Mouse (Mus musculus): ENCODE data around the gene Zfp14. TPM values are rescaled to one million over a fixed set of nuclear protein-coding genes. Genes with fewer than 3 reads are reported as not detected.

Gene Zfp14
- total and polyA plus RNA-seq, 3 experiments = 0.25 to 0.39 TPM; not detected in 1

Other genes starting within 250 kb of the Zfp14 start
- gene Zfp790, start 235.3 kb downstream of the Zfp14 start, total RNA-seq (2012; rRNA removed) = 4.9 TPM in 2 replicates
- gene Zfp790, start 235.3 kb downstream of the Zfp14 start, polyA plus RNA-seq (2012; ENCODE audit: insufficient read depth in 1 of 2, insufficient read length in 2 of 2, low read depth in 1 of 2, low replicate concordance in 2 of 2, missing spikeins in 1 of 2) = 1 to 10 TPM in 1 of 2 experiments, not detected in 1; 3.8 TPM
- gene Zfp940, start 197.7 kb downstream of the Zfp14 start, total RNA-seq (2012; rRNA removed) = 8.8 and 13.7 TPM in 2 replicates
- gene Zfp940, start 197.7 kb downstream of the Zfp14 start, polyA plus RNA-seq (2012; ENCODE audit: insufficient read depth in 1 of 2, insufficient read length in 2 of 2, low read depth in 1 of 2, low replicate concordance in 2 of 2, missing spikeins in 1 of 2) = 1 to 10 TPM in 1 of 2 experiments, not detected in 1; 8.4 TPM
- gene Zfp420, start 191.4 kb downstream of the Zfp14 start, total RNA-seq (2012; rRNA removed) = 4.2 and 8.1 TPM in 2 replicates
- gene Zfp420, start 191.4 kb downstream of the Zfp14 start, polyA plus RNA-seq (2012; ENCODE audit: insufficient read depth in 1 of 2, insufficient read length in 2 of 2, low read depth in 1 of 2, low replicate concordance in 2 of 2, missing spikeins in 1 of 2) = 1 to 10 TPM in 1 of 2 experiments, not detected in 1; 3.2 TPM
- gene Zfp27, start 144.8 kb downstream of the Zfp14 start, total RNA-seq (2012; rRNA removed) = 4.3 and 4.9 TPM in 2 replicates
- gene Zfp27, start 144.8 kb downstream of the Zfp14 start, polyA plus RNA-seq (2012; ENCODE audit: insufficient read depth in 1 of 2, insufficient read length in 2 of 2, low read depth in 1 of 2, low replicate concordance in 2 of 2, missing spikeins in 1 of 2) = 1 to 10 TPM in 1 of 2 experiments, not detected in 1; 5.0 TPM
- 0.78 and 0.89 TPM in 2 replicates for gene Zfp383, start 143.2 kb downstream of the Zfp14 start, total RNA-seq (2012; rRNA removed)
- gene Zfp383, start 143.2 kb downstream of the Zfp14 start, polyA plus RNA-seq (2012; ENCODE audit: insufficient read depth in 1 of 2, insufficient read length in 2 of 2, low read depth in 1 of 2, low replicate concordance in 2 of 2, missing spikeins in 1 of 2) = 1 to 10 TPM in 1 of 2 experiments, not detected in 1; 1.4 TPM
- gene Zfp74, start 97.3 kb downstream of the Zfp14 start, total RNA-seq (2012; rRNA removed) = 3.5 and 4.8 TPM in 2 replicates
- gene Zfp74, start 97.3 kb downstream of the Zfp14 start, polyA plus RNA-seq (2012; ENCODE audit: insufficient read depth in 1 of 2, insufficient read length in 2 of 2, low read depth in 1 of 2, low replicate concordance in 2 of 2, missing spikeins in 1 of 2) = 1 to 10 TPM in 1 of 2 experiments, not detected in 1; 9.4 TPM
- 12.5 and 14.3 TPM in 2 replicates for gene Zfp568, start 67.4 kb downstream of the Zfp14 start, total RNA-seq (2012; rRNA removed)
- gene Zfp568, start 67.4 kb downstream of the Zfp14 start, polyA plus RNA-seq (2012; ENCODE audit: insufficient read depth in 1 of 2, insufficient read length in 2 of 2, low read depth in 1 of 2, low replicate concordance in 2 of 2, missing spikeins in 1 of 2) = 100 to 1,000 TPM in 1 of 2 experiments, 10 to 100 TPM in 1; 15.4 to 141 TPM
- 2.2 and 2.4 TPM in 2 replicates for gene Zfp82, start 21.5 kb upstream of the Zfp14 start, total RNA-seq (2012; rRNA removed)
- 1 to 10 TPM in 1 of 2 experiments, not detected in 1; 2.0 TPM for gene Zfp82, start 21.5 kb upstream of the Zfp14 start, polyA plus RNA-seq (2012; ENCODE audit: insufficient read depth in 1 of 2, insufficient read length in 2 of 2, low read depth in 1 of 2, low replicate concordance in 2 of 2, missing spikeins in 1 of 2)
- gene Gm26920, start 39.0 kb upstream of the Zfp14 start, total RNA-seq (2012; rRNA removed) = 0.62 TPM in 1 of 2 replicates, not detected in the other
- gene Gm26920, start 39.0 kb upstream of the Zfp14 start, polyA plus RNA-seq (2012; ENCODE audit: insufficient read depth in 1 of 2, insufficient read length in 2 of 2, low read depth in 1 of 2, low replicate concordance in 2 of 2, missing spikeins in 1 of 2) = not detected
- gene Zfp566, start 39.1 kb upstream of the Zfp14 start, total RNA-seq (2012; rRNA removed) = 7.3 and 8.0 TPM in 2 replicates
- gene Zfp566, start 39.1 kb upstream of the Zfp14 start, polyA plus RNA-seq (2012; ENCODE audit: insufficient read depth in 1 of 2, insufficient read length in 2 of 2, low read depth in 1 of 2, low replicate concordance in 2 of 2, missing spikeins in 1 of 2) = 1 to 10 TPM in 1 of 2 experiments, not detected in 1; 8.0 TPM
- 5.5 and 6.2 TPM in 2 replicates for gene Zfp260, start 43.4 kb upstream of the Zfp14 start, total RNA-seq (2012; rRNA removed)
- 1 to 10 TPM in 1 of 2 experiments, not detected in 1; 4.8 TPM for gene Zfp260, start 43.4 kb upstream of the Zfp14 start, polyA plus RNA-seq (2012; ENCODE audit: insufficient read depth in 1 of 2, insufficient read length in 2 of 2, low read depth in 1 of 2, low replicate concordance in 2 of 2, missing spikeins in 1 of 2)
- gene Zfp382, start 70.6 kb upstream of the Zfp14 start, total RNA-seq (2012; rRNA removed) = 3.9 and 8.2 TPM in 2 replicates
- 1 to 10 TPM in 1 of 2 experiments, not detected in 1; 7.1 TPM for gene Zfp382, start 70.6 kb upstream of the Zfp14 start, polyA plus RNA-seq (2012; ENCODE audit: insufficient read depth in 1 of 2, insufficient read length in 2 of 2, low read depth in 1 of 2, low replicate concordance in 2 of 2, missing spikeins in 1 of 2)
- gene Zfp146, start 118.4 kb upstream of the Zfp14 start, total RNA-seq (2012; rRNA removed) = 30.6 and 35.5 TPM in 2 replicates
- gene Zfp146, start 118.4 kb upstream of the Zfp14 start, polyA plus RNA-seq (2012; ENCODE audit: insufficient read depth in 1 of 2, insufficient read length in 2 of 2, low read depth in 1 of 2, low replicate concordance in 2 of 2, missing spikeins in 1 of 2) = 10 to 100 TPM in 1 of 2 experiments, not detected in 1; 38.9 TPM
- 8.9 and 9.9 TPM in 2 replicates for gene Cox7a1, start 132.8 kb upstream of the Zfp14 start, total RNA-seq (2012; rRNA removed)
- gene Cox7a1, start 132.8 kb upstream of the Zfp14 start, polyA plus RNA-seq (2012; ENCODE audit: insufficient read depth in 1 of 2, insufficient read length in 2 of 2, low read depth in 1 of 2, low replicate concordance in 2 of 2, missing spikeins in 1 of 2) = 10 to 100 TPM in 1 of 2 experiments, not detected in 1; 11.1 TPM
- gene Capns1, start 147.4 kb upstream of the Zfp14 start, total RNA-seq (2012; rRNA removed) = 31.7 and 38.3 TPM in 2 replicates
- gene Capns1, start 147.4 kb upstream of the Zfp14 start, polyA plus RNA-seq (2012; ENCODE audit: insufficient read depth in 1 of 2, insufficient read length in 2 of 2, low read depth in 1 of 2, low replicate concordance in 2 of 2, missing spikeins in 1 of 2) = 100 to 1,000 TPM in 1 of 2 experiments, not detected in 1; 354 TPM
- 109 and 128 TPM in 2 replicates for gene Polr2i, start 180.6 kb upstream of the Zfp14 start, total RNA-seq (2012; rRNA removed)
- 100 to 1,000 TPM in 1 of 2 experiments, not detected in 1; 118 TPM for gene Polr2i, start 180.6 kb upstream of the Zfp14 start, polyA plus RNA-seq (2012; ENCODE audit: insufficient read depth in 1 of 2, insufficient read length in 2 of 2, low read depth in 1 of 2, low replicate concordance in 2 of 2, missing spikeins in 1 of 2)
- 54.8 and 55.0 TPM in 2 replicates for gene Tbcb, start 180.9 kb upstream of the Zfp14 start, total RNA-seq (2012; rRNA removed)
- gene Tbcb, start 180.9 kb upstream of the Zfp14 start, polyA plus RNA-seq (2012; ENCODE audit: insufficient read depth in 1 of 2, insufficient read length in 2 of 2, low read depth in 1 of 2, low replicate concordance in 2 of 2, missing spikeins in 1 of 2) = 10 to 100 TPM in 1 of 2 experiments, not detected in 1; 72.6 TPM
- gene Ovol3, start 184.3 kb upstream of the Zfp14 start, total RNA-seq (2012; rRNA removed) = not detected in 2 replicates
- gene Ovol3, start 184.3 kb upstream of the Zfp14 start, polyA plus RNA-seq (2012; ENCODE audit: insufficient read depth in 1 of 2, insufficient read length in 2 of 2, low read depth in 1 of 2, low replicate concordance in 2 of 2, missing spikeins in 1 of 2) = under 1 TPM in 1 of 2 experiments, not detected in 1; 0.17 TPM
- gene Thap8, start 228.7 kb upstream of the Zfp14 start, total RNA-seq (2012; rRNA removed) = 0.42 and 0.73 TPM in 2 replicates
- under 1 TPM in 1 of 2 experiments, not detected in 1; 0.46 TPM for gene Thap8, start 228.7 kb upstream of the Zfp14 start, polyA plus RNA-seq (2012; ENCODE audit: insufficient read depth in 1 of 2, insufficient read length in 2 of 2, low read depth in 1 of 2, low replicate concordance in 2 of 2, missing spikeins in 1 of 2)
- gene Wdr62, start 229.0 kb upstream of the Zfp14 start, total RNA-seq (2012; rRNA removed) = 4.9 and 6.5 TPM in 2 replicates
- 10 to 100 TPM; 30.5 to 44.8 TPM for gene Wdr62, start 229.0 kb upstream of the Zfp14 start, polyA plus RNA-seq (2012; ENCODE audit: insufficient read depth in 1 of 2, insufficient read length in 2 of 2, low read depth in 1 of 2, low replicate concordance in 2 of 2, missing spikeins in 1 of 2)
- gene Clip3, start 240.3 kb upstream of the Zfp14 start, total RNA-seq (2012; rRNA removed) = not detected in 2 replicates
- gene Clip3, start 240.3 kb upstream of the Zfp14 start, polyA plus RNA-seq (2012; ENCODE audit: insufficient read depth in 1 of 2, insufficient read length in 2 of 2, low read depth in 1 of 2, low replicate concordance in 2 of 2, missing spikeins in 1 of 2) = under 1 TPM in 1 of 2 experiments, not detected in 1; 0.19 TPM

Measured in MEL (cell line).